Mouse (Mus musculus) intestine, embryonic 14.5 days (tissue): ENCODE measurements around the gene Isca2. TPM values are rescaled to one million over a fixed set of nuclear protein-coding genes. Genes with fewer than 3 reads are reported as not detected.

Source experiments
- ATAC-seq: fragments of 200-750 bp; cut with Nextera tagmentation; replicated peaks from 2 replicates; pipeline ENCODE4 v1.8.0; 2017; ENCODE audit warnings: low read depth, moderate number of reproducible peaks, moderate TSS enrichment, moderate library complexity; ENCODE audit not compliant: low FRiP score, low TSS enrichment
- DNase-seq: peaks from one replicate; pipeline ENCODE4 v3.0.0-alpha.2; 2018; ENCODE audit warnings: low spot score
- H3K27ac ChIP-seq: fragments of 300-500 bp; sonication (generic); 2 replicates; pipeline ENCODE4 v1.5.1; 2014; ENCODE audit warnings: low read depth, mild to moderate bottlenecking, control low read depth
- H3K27me3 ChIP-seq: fragments of 300-500 bp; sonication (generic); replicated peaks from 2 replicates; pipeline ENCODE4 v1.6.1; 2014; ENCODE audit warnings: low read length, control low read depth; ENCODE audit not compliant: control insufficient read depth, insufficient read depth
- H3K36me3 ChIP-seq: fragments of 300-500 bp; sonication (generic); 2 replicates; pipeline ENCODE4 v1.6.1; 2014; ENCODE audit warnings: low read length, control low read depth; ENCODE audit not compliant: control insufficient read depth, insufficient read depth
- H3K4me1 ChIP-seq: fragments of 300-500 bp; sonication (generic); replicated peaks from 2 replicates; pipeline ENCODE4 v1.6.1; 2014; ENCODE audit warnings: low read length, control low read depth, mixed read lengths; ENCODE audit not compliant: control insufficient read depth, insufficient read depth
- H3K4me2 ChIP-seq: fragments of 300-500 bp; sonication (generic); 2 replicates; pipeline ENCODE4 v1.6.1; 2014; ENCODE audit warnings: low read length
- H3K4me3 ChIP-seq: fragments of 300-500 bp; sonication (generic); 2 replicates; pipeline ENCODE4 v1.5.1; 2014; ENCODE audit warnings: low read depth, low read length, control low read depth, mixed read lengths
- H3K9ac ChIP-seq: fragments of 300-500 bp; sonication (generic); 2 replicates; pipeline ENCODE4 v1.6.1; 2014; ENCODE audit warnings: mild to moderate bottlenecking, low read length
- H3K9me3 ChIP-seq: fragments of 300-500 bp; sonication (generic); 2 replicates; pipeline ENCODE4 v1.6.1; 2016; ENCODE audit warnings: low read length, control low read depth; ENCODE audit not compliant: control insufficient read depth
- WGBS: fragments of 180-500 bp; shearing (Covaris S2); extraction: QIAGEN DNeasy Blood & Tissue Kit; methylation state at CpG from one replicate; pipeline ENCODE4 v1.1.7; 2014; 5-methylcytosine and 5-hydroxymethylcytosine counted together
- polyA plus RNA-seq: library from polyadenylated mRNA; unstranded; fragments of >200 nt; fragmentation: Nextera tagmentation; extraction: Ambion mirVana; gene quantifications from 2 replicates; pipeline ENCODE4 v1.2.1, GENCODE M21; 2014

Gene Isca2
- polyA plus RNA-seq, 1 experiment from 2014 or later, result 135 TPM

- Histone ChIP-seq H3K27me3 (no peaks in the 10 kb centered on the region), H3K9me3 (no peaks in the 10 kb centered on the region), H3K36me3 (peaks cover 34% of the 10 kb centered on the region), H3K9ac (no peak overlapping the region), H3K4me3 (no peak overlapping the region), H3K27ac (no peak overlapping the region), H3K4me2 (no peak overlapping the region), H3K4me1 (0 out of 2 replicates have a peak, but pooled peaks cover 7% of the 10 kb centered on the region)
- DNase-seq (no peak), ATAC-seq (no peak)
- 95% methylated on average over 15 of the region's 15 CpGs for WGBS
Observed at GRCm38 (mm10) chr12:84765506-84765905, 7.5 kb upstream of the Isca2 start.

GRCm38 (mm10) chr12:84766113-84766735, 6.8 kb upstream of the Isca2 start:
- WGBS, result 67% methylated on average over 5 of the region's 5 CpGs
- no peak overlapping the region for H3K27ac ChIP-seq
- ATAC-seq (0 out of 2 replicates have a peak, but pooled peaks have one; percentile 22), DNase-seq (no peak)
- H3K4me3 ChIP-seq, result no peak overlapping the region
- no peak overlapping the region for H3K9ac ChIP-seq
- H3K4me1 ChIP-seq, result 0 out of 2 replicates have a peak, but pooled peaks cover 10% of the 10 kb centered on the region
- peaks cover 31% of the 10 kb centered on the region for H3K36me3 ChIP-seq
- H3K27me3 ChIP-seq, result no peaks in the 10 kb centered on the region
- no peak overlapping the region for H3K4me2 ChIP-seq
- H3K9me3 ChIP-seq, result no peaks in the 10 kb centered on the region

GRCm38 (mm10) chr12:84767510-84767909, 5.5 kb upstream of the Isca2 start:
- WGBS, result 89% methylated on average over 6 of the region's 6 CpGs

DNA sequence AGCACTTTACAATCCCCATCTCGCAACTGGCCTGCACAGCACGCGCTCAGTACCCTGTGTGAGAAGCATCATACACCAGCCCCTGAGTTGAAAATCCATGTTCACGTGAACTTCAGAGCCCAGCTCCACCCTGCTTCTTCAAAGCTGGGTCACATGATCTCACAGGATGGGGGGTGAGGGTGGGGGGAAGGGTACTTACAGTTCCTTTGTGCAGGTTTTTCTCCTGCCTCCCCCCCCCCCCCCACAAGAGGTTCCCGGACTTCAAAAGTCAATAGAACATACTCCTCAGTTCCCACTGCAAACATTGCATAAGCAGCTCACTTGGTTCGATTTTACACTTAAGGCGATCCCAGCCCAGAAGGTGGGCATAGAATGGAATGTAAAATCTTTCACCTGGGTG, 3.4 kb upstream of the Isca2 start:
- H3K9ac ChIP-seq, result no peak overlapping the region
- WGBS, result 80% methylated on average over 7 of the region's 7 CpGs
- no peak for DNase-seq
- H3K27ac ChIP-seq, result no peak overlapping the region
- H3K4me3 ChIP-seq, result no peak overlapping the region
- peaks cover 9% of the 10 kb centered on the region for H3K36me3 ChIP-seq
- H3K27me3 ChIP-seq, result no peaks in the 10 kb centered on the region
- H3K4me2 ChIP-seq, result no peak overlapping the region
- no peak for ATAC-seq
- H3K9me3 ChIP-seq, result no peaks in the 10 kb centered on the region
- peaks cover 18% of the 10 kb centered on the region; the same call in 1 of the 2 replicates for H3K4me1 ChIP-seq

More at GRCm38 (mm10) chr12:84767510-84767909, 5.5 kb upstream of the Isca2 start:
- no peak overlapping the region for H3K27ac ChIP-seq
- H3K9me3 ChIP-seq, result no peaks in the 10 kb centered on the region
- peaks cover 28% of the 10 kb centered on the region for H3K36me3 ChIP-seq
- H3K27me3 ChIP-seq, result no peaks in the 10 kb centered on the region
- ATAC-seq (no peak), DNase-seq (no peak)
- 0 out of 2 replicates have a peak, but pooled peaks cover 13% of the 10 kb centered on the region for H3K4me1 ChIP-seq
- H3K4me3 ChIP-seq, result no peak overlapping the region
- no peak overlapping the region for H3K4me2 ChIP-seq
- no peak overlapping the region for H3K9ac ChIP-seq

DNA sequence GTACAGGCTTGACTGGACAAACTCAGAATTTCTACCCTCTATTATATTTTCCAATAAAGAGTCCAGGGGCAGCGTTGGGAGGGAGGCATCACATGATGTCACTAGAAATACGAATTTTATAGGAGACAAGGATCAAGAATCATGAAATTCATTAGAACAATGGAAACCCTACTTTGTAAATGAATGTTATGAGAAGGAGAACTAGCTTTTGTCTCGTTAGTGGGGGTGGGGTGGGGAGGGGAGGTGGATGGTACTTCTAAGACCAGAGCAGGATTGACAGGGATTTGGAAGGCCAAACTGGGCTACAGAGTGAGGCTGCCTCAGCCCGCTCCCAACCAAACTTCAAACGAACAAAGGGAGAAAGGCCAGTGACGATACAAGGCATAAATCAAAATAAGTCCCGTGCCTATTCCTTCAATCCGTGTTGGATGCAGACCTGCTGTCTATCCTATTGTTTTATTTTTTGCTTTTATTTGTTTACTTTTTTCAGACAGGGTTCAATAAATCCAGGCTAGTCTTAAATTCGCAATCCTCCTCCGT, 1.0 kb upstream of the Isca2 start:
- Histone ChIP-seq H3K9ac (peak overlapping the region; percentile 83), H3K27me3 (no peaks in the 10 kb centered on the region), H3K4me1 (peaks cover 11% of the 10 kb centered on the region; the same call in 1 of the 2 replicates), H3K4me3 (peak overlapping the region; percentile 88), H3K36me3 (peaks cover 11% of the 10 kb centered on the region), H3K9me3 (no peaks in the 10 kb centered on the region), H3K27ac (peak overlapping the region; percentile 92), H3K4me2 (peak overlapping the region; percentile 67)
- no peak for ATAC-seq
- WGBS, result 3% methylated on average over 10 of the region's 10 CpGs
- DNase-seq, result peak; percentile 62

DNA sequence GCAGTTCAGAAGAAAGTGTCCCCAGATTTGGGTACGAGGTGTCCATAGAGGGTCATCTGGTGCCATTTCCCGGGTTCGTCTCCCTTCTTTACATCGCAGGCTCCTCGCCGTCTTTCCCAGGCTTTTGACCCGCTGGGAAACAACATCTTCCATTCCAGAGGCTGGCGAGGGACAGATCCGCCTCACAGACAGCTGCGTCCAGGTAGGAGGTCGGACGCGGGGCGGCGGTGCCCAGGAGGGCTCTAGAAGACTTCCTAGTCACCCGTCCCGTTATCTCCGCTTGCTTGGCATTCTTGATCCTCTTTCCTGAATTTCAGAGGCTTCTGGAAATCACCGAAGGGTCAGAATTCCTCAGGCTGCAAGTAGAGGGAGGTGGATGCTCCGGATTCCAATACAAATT, 425 bp downstream of the Isca2 start:
- H3K9me3 ChIP-seq, result no peaks in the 10 kb centered on the region
- H3K4me1 ChIP-seq, result peaks cover 11% of the 10 kb centered on the region; the same call in 1 of the 2 replicates
- H3K4me3 ChIP-seq, result peak overlapping the region; percentile 88
- DNase-seq (no peak), ATAC-seq (peak; percentile 9; the same call in 1 of the 2 replicates)
- H3K27me3 ChIP-seq, result no peaks in the 10 kb centered on the region
- peak overlapping the region; percentile 49 for H3K27ac ChIP-seq
- peak overlapping the region; percentile 75 for H3K4me2 ChIP-seq
- H3K9ac ChIP-seq, result peak overlapping the region; percentile 77
- H3K36me3 ChIP-seq, result peaks cover 11% of the 10 kb centered on the region
- under 1% methylated on average over 20 of the region's 20 CpGs for WGBS

- no peaks in the 10 kb centered on the region for H3K27me3 ChIP-seq
- peaks cover 11% of the 10 kb centered on the region; the same call in 1 of the 2 replicates for H3K4me1 ChIP-seq
- WGBS, result 84% methylated on average over 6 of the region's 6 CpGs
- no peak for DNase-seq
- no peak overlapping the region for H3K27ac ChIP-seq
- no peaks in the 10 kb centered on the region for H3K9me3 ChIP-seq
- no peak overlapping the region for H3K9ac ChIP-seq
- no peak for ATAC-seq
- H3K4me3 ChIP-seq, result no peak overlapping the region
- peaks cover 11% of the 10 kb centered on the region for H3K36me3 ChIP-seq
- H3K4me2 ChIP-seq, result peak overlapping the region; percentile 75
Observed at GRCm38 (mm10) chr12:84774376-84774775, 1.3 kb downstream of the Isca2 start.

GRCm38 (mm10) chr12:84776229-84776628, 3.2 kb downstream of the Isca2 start:
- Histone ChIP-seq H3K4me2 (no peak overlapping the region), H3K27me3 (no peaks in the 10 kb centered on the region), H3K36me3 (peaks cover 11% of the 10 kb centered on the region), H3K4me1 (peaks cover 7% of the 10 kb centered on the region; the same call in 1 of the 2 replicates), H3K27ac (no peak overlapping the region), H3K4me3 (no peak overlapping the region), H3K9ac (no peak overlapping the region), H3K9me3 (no peaks in the 10 kb centered on the region)
- DNase-seq, result no peak
- no peak for ATAC-seq
